9 mouse cellular contexts compared by ENCODE assay signal in the genomic region with DNA sequence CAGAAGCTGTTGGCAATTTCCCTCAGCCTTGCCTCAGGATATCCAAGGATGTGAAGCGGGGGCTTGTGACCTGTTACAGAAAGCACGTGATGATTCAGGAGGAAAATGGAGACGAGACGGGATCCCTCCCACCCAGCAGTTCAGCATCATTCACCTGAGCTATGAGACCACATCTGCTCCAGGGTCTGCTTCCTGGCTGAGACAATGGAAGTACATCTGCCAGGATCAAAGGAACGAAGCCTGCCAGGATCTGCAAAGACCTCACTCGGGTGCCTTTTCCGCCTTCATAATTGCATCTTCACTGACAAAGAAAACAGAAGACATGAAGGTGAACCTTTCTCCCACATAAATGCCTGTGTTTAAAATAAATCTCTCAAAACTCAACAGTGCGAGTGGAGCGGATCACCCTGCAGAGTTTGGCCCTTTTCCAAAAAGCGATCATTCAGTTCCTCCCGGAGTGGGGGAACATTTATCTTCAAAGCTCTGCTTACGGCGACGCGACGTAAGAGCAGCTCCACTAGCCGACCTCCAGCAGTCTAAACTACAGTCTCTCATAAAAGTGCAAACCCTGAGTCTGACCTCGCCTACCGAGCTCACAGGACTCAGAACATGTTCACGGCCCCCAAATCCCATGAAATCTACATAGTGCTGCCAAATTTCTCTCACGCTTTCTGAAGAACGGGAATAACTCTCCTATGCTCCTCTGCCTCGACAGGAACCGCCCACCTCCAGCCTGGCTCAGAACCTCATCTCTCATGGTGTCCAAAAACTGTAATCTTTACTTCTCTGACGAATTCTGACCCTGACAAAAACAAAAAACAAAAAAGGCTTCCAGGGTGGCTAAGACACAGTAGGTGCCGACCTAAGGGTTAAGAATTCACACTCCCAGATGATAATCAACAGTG.
A peak's percentile ranks its signal among the peaks of the same experiment; 100 is the strongest.
DNase-seq lines count a peak whose midpoint lies in the region; ATAC-seq and TF ChIP-seq lines count a peak whose summit lies in the region.
"Had no signal": no experiment of that assay in that cellular context is flagged by ENCODE, and none has a peak within 500 bp of the region (broad histone marks: within the 10 kb centered on the region; RNA-seq: fewer than 3 reads in every experiment).

No protein-coding gene starts in this region.

- ATAC-seq in forebrain, embryonic 16.5 days = no peak
- ATAC-seq in kidney, postnatal 0 days (replicated peaks; ENCODE audit: low FRiP score, low read depth) = no peak
- no peak for ATAC-seq in intestine, postnatal 0 days

- no peaks in the 10 kb centered on the region for H3K27me3 ChIP-seq in forebrain, embryonic 16.5 days (replicated peaks; ENCODE audit: control insufficient read depth, insufficient read depth, low read length)
- no peaks in the 10 kb centered on the region for H3K27me3 ChIP-seq in forebrain, embryonic 10.5 days (ENCODE audit: poor library complexity, severe bottlenecking)
- no peaks in the 10 kb centered on the region for H3K27me3 ChIP-seq in kidney, postnatal 0 days (ENCODE audit: insufficient read depth, low read length)
- H3K27me3 ChIP-seq in intestine, postnatal 0 days (replicated peaks; ENCODE audit: control insufficient read depth, insufficient read depth, low read length) = no peaks in the 10 kb centered on the region

- peak overlapping the region; percentile 1; the same call in 1 of the 2 replicates for H3K4me2 ChIP-seq in forebrain, embryonic 16.5 days (ENCODE audit: low read length)
- H3K4me2 ChIP-seq in kidney, postnatal 0 days (ENCODE audit: low read length) = peak overlapping the region; percentile 36
- H3K4me2 ChIP-seq in intestine, postnatal 0 days (replicated peaks; ENCODE audit: low read depth) = peak overlapping the region; percentile 21; the same call in 1 of the 2 replicates

- no peak for DNase-seq in forebrain, embryonic 10.5 days (ENCODE audit: extremely low spot score, low spot score)
- peak; percentile 47 for DNase-seq in kidney, postnatal 0 days (ENCODE audit: low spot score)
- no peak for DNase-seq in kidney, postnatal 14 days
- DNase-seq in brain, adult 2 months (ENCODE audit: low read depth, low spot score) = peak; percentile 67
- DNase-seq in B cell, adult 2 months = no peak
- no peak for DNase-seq in urinary bladder, adult 18-20 months (ENCODE audit: low spot score in 2 of 2)
- DNase-seq: thymus, adult 2 months had no signal

- WGBS in forebrain, embryonic 16.5 days = 58% methylated on average over 26 of the region's 26 CpGs
- WGBS in forebrain, embryonic 10.5 days = 86% methylated on average over 26 of the region's 26 CpGs
- WGBS in kidney, postnatal 0 days = 28% methylated on average over 26 of the region's 26 CpGs
- WGBS in intestine, postnatal 0 days = 60% methylated on average over 26 of the region's 26 CpGs

- no peak overlapping the region for H3K4me3 ChIP-seq in forebrain, embryonic 16.5 days (replicated peaks; ENCODE audit: low read length)
- no peak overlapping the region for H3K4me3 ChIP-seq in forebrain, embryonic 10.5 days
- no peak overlapping the region for H3K4me3 ChIP-seq in kidney, postnatal 0 days (replicated peaks; ENCODE audit: low read depth, low read length)
- H3K4me3 ChIP-seq in intestine, postnatal 0 days (ENCODE audit: low read depth, low read length) = no peak overlapping the region

- H3K27ac ChIP-seq in forebrain, embryonic 16.5 days (ENCODE audit: low read length) = 0 out of 2 replicates have a peak overlapping the region, but pooled peaks have one; percentile 3
- no peak overlapping the region for H3K27ac ChIP-seq in forebrain, embryonic 10.5 days
- no peak overlapping the region for H3K27ac ChIP-seq in kidney, postnatal 0 days
- no peak overlapping the region for H3K27ac ChIP-seq in intestine, postnatal 0 days (ENCODE audit: low read depth, low read length)

- no peak overlapping the region for H3K9ac ChIP-seq in forebrain, embryonic 16.5 days (replicated peaks; ENCODE audit: low read depth, low read length)
- H3K9ac ChIP-seq in kidney, postnatal 0 days (ENCODE audit: low read depth, low read length) = no peak overlapping the region
- H3K9ac ChIP-seq in intestine, postnatal 0 days (ENCODE audit: low read depth, low read length) = no peak overlapping the region

- H3K4me1 ChIP-seq in forebrain, embryonic 16.5 days (replicated peaks; ENCODE audit: control insufficient read depth, insufficient read depth, low read length) = no peaks in the 10 kb centered on the region
- H3K4me1 ChIP-seq in forebrain, embryonic 10.5 days = no peaks in the 10 kb centered on the region
- H3K4me1 ChIP-seq in kidney, postnatal 0 days (replicated peaks; ENCODE audit: insufficient read depth, low read length) = no peaks in the 10 kb centered on the region
- H3K4me1 ChIP-seq in intestine, postnatal 0 days (replicated peaks; ENCODE audit: control insufficient read depth, insufficient read depth, low read length) = no peaks in the 10 kb centered on the region

- H3K9me3 ChIP-seq in forebrain, embryonic 16.5 days (ENCODE audit: control insufficient read depth, low read length) = no peaks in the 10 kb centered on the region
- H3K9me3 ChIP-seq in forebrain, embryonic 10.5 days = no peaks in the 10 kb centered on the region
- H3K9me3 ChIP-seq in kidney, postnatal 0 days (replicated peaks; ENCODE audit: low read length) = no peaks in the 10 kb centered on the region
- H3K9me3 ChIP-seq in intestine, postnatal 0 days (ENCODE audit: control insufficient read depth) = no peaks in the 10 kb centered on the region

- no peaks in the 10 kb centered on the region for H3K36me3 ChIP-seq in forebrain, embryonic 16.5 days (ENCODE audit: control insufficient read depth, insufficient read depth)
- H3K36me3 ChIP-seq in forebrain, embryonic 10.5 days (replicated peaks) = no peaks in the 10 kb centered on the region
- no peaks in the 10 kb centered on the region for H3K36me3 ChIP-seq in kidney, postnatal 0 days (ENCODE audit: insufficient read depth, low read length)
- H3K36me3 ChIP-seq in intestine, postnatal 0 days (ENCODE audit: control insufficient read depth, insufficient read depth) = no peaks in the 10 kb centered on the region

- no peak for TF ChIP-seq CTCF in kidney, postnatal 0 days (IDR thresholded peaks at IDR 0.05; ENCODE audit: low read depth)
- no peak for TF ChIP-seq CTCF in intestine, postnatal 0 days (IDR thresholded peaks at IDR 0.05; ENCODE audit: low read depth)

Comparison
In these comparisons a context has a peak if more than half of its experiments do, and no peak if none do; other contexts are left out.
1. DNase-seq: peak in kidney, postnatal 0 days (single experiment) and brain, adult 2 months (single experiment); none in forebrain, embryonic 10.5 days (single experiment), kidney, postnatal 14 days (single experiment), B cell, adult 2 months (0 of 2) and urinary bladder, adult 18-20 months (0 of 2).
2. Peak in every context shown above with its lines, with median percentiles within 50 percentile points of each other: H3K4me2 ChIP-seq.